Mouse (Mus musculus) liver, postnatal 0 days (tissue): ENCODE measurements at regions not wholly inside any gene's neighbourhood (a gene's known extent, or its start where the extent isn't known, plus 50 kb on each side); places are given as distances from the start of the nearest gene placed in this dataset.

Experiments used
- ATAC-seq: fragments of 200-750 bp; cut with Nextera tagmentation; 2 replicates; pipeline ENCODE4 v1.8.0; 2017; ENCODE audit warnings: mild to moderate bottlenecking, moderate library complexity
- DNase-seq: peaks from one replicate; pipeline ENCODE4 v3.0.0-alpha.2; 2016
- H3K27ac ChIP-seq: fragments of 300-500 bp; sonication (generic); 2 replicates; pipeline ENCODE4 v1.5.1; 2014; ENCODE audit warnings: antibody characterized with exemption, moderate library complexity, mild to moderate bottlenecking, low read depth
- H3K27me3 ChIP-seq: fragments of 300-500 bp; sonication (generic); 2 replicates; pipeline ENCODE4 v1.6.1; 2014; ENCODE audit warnings: low read length, control low read depth, mixed read lengths; ENCODE audit not compliant: insufficient read depth
- H3K36me3 ChIP-seq: fragments of 300-500 bp; sonication (generic); replicated peaks from 2 replicates; pipeline ENCODE4 v1.6.1; 2014; ENCODE audit warnings: mild to moderate bottlenecking, control low read depth, low read length, moderate library complexity, mixed read lengths; ENCODE audit not compliant: insufficient read depth
- H3K4me1 ChIP-seq: fragments of 300-500 bp; sonication (generic); 2 replicates; pipeline ENCODE4 v1.6.1; 2014; ENCODE audit warnings: antibody characterized with exemption, mild to moderate bottlenecking, control low read depth; ENCODE audit not compliant: insufficient read depth
- H3K4me2 ChIP-seq: fragments of 300-500 bp; sonication (generic); 2 replicates; pipeline ENCODE4 v1.6.1; 2014; ENCODE audit warnings: low read depth, mild to moderate bottlenecking, low read length, moderate library complexity, mixed read lengths
- H3K4me3 ChIP-seq: fragments of 300-500 bp; sonication (generic); 2 replicates; pipeline ENCODE4 v1.5.1; 2014; ENCODE audit warnings: low read depth, low read length
- H3K9ac ChIP-seq: fragments of 300-500 bp; sonication (generic); replicated peaks from 2 replicates; pipeline ENCODE4 v1.6.1; 2014; ENCODE audit warnings: mild to moderate bottlenecking, moderate library complexity
- H3K9me3 ChIP-seq: fragments of 300-500 bp; sonication (generic); 2 replicates; pipeline ENCODE4 v1.6.1; 2016; ENCODE audit warnings: mild to moderate bottlenecking, control low read depth, low read length, mixed read lengths
- CTCF ChIP-seq: sonication (generic); IDR thresholded peaks from 2 replicates; pipeline ENCODE4 v1.5.1; 2016; ENCODE audit warnings: antibody characterized with exemption, low read depth
- EP300 ChIP-seq: IDR thresholded peaks from 2 replicates; pipeline ENCODE4 v1.6.1; 2016; ENCODE audit warnings: antibody characterized with exemption, low read depth, mild to moderate bottlenecking
- WGBS: fragments of 180-500 bp; shearing (Covaris S2); extraction: QIAGEN DNeasy Blood & Tissue Kit; methylation state at CpG from one replicate; pipeline ENCODE4 v1.1.7; 2014; ENCODE audit not compliant: insufficient replicate concordance; 5-methylcytosine and 5-hydroxymethylcytosine counted together

DNA sequence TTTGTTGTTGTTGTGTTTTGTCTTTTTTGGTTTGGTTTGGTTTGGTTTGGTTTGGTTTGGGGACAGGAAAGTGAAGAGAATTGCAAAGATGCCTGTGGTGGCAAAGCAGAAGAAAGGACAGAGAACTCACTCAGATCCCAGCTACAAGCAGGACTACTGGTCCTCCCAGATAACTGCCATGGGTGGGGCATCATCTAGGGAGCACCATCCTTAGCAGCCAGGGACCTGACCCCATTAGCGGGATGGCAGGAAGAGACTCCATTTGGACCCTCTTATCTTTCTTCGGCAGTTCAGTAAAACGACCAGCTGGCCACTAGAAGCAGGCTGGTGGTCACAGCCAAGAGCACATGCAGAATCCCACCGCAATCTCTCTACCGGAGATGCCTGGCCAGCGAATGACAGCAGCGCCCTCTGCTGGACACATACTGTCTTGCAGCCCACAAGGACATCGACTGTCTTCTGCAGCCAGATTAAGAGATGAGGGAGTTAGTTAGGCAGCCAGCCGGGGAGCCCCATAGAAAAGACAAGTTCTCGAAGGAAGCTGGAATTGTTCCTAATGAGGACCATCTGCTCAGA lies 119.8 kb downstream of the Gm9195 start:
- no peak for ATAC-seq
- Histone ChIP-seq H3K27me3 (no peaks in the 10 kb centered on the region), H3K9ac (no peak overlapping the region), H3K4me2 (no peak overlapping the region), H3K27ac (no peak overlapping the region), H3K9me3 (no peaks in the 10 kb centered on the region), H3K36me3 (no peaks in the 10 kb centered on the region), H3K4me3 (no peak overlapping the region), H3K4me1 (no peaks in the 10 kb centered on the region)
- TF ChIP-seq CTCF (peak; percentile 85), EP300 (no peak)
- WGBS, result 6% methylated on average over 10 of the region's 10 CpGs
- DNase-seq, result peak; percentile 72

GRCm38 (mm10) chr14:72360829-72361520 lies 130.7 kb downstream of the Gm9195 start:
- no peaks in the 10 kb centered on the region for H3K4me1 ChIP-seq
- no peaks in the 10 kb centered on the region for H3K27me3 ChIP-seq
- 74% methylated on average over 4 of the region's 4 CpGs for WGBS
- H3K27ac ChIP-seq, result no peak overlapping the region
- H3K9me3 ChIP-seq, result no peaks in the 10 kb centered on the region
- H3K9ac ChIP-seq, result no peak overlapping the region
- H3K4me3 ChIP-seq, result no peak overlapping the region
- DNase-seq (no peak), ATAC-seq (no peak)
- no peaks in the 10 kb centered on the region for H3K36me3 ChIP-seq
- TF ChIP-seq EP300 (no peak), CTCF (no peak)
- no peak overlapping the region for H3K4me2 ChIP-seq

GRCm38 (mm10) chr14:72360181-72360580 lies 131.5 kb downstream of the Gm9195 start:
- no peak for ATAC-seq
- Histone ChIP-seq H3K4me3 (no peak overlapping the region), H3K9ac (no peak overlapping the region), H3K27me3 (no peaks in the 10 kb centered on the region), H3K36me3 (no peaks in the 10 kb centered on the region), H3K27ac (no peak overlapping the region), H3K4me2 (no peak overlapping the region), H3K4me1 (no peaks in the 10 kb centered on the region), H3K9me3 (no peaks in the 10 kb centered on the region)
- TF ChIP-seq EP300 (no peak), CTCF (no peak)
- 80% methylated on average over 7 of the region's 7 CpGs for WGBS
- no peak for DNase-seq

GRCm38 (mm10) chr14:72357915-72358314 lies 133.7 kb downstream of the Gm9195 start:
- no peaks in the 10 kb centered on the region for H3K27me3 ChIP-seq
- no peak overlapping the region for H3K27ac ChIP-seq
- no peak overlapping the region for H3K4me2 ChIP-seq
- H3K4me3 ChIP-seq, result no peak overlapping the region
- no peak for DNase-seq
- no peaks in the 10 kb centered on the region for H3K36me3 ChIP-seq
- 80% methylated on average over 3 of the region's 3 CpGs for WGBS
- H3K9me3 ChIP-seq, result no peaks in the 10 kb centered on the region
- ATAC-seq, result no peak
- no peak overlapping the region for H3K9ac ChIP-seq
- no peaks in the 10 kb centered on the region for H3K4me1 ChIP-seq
- TF ChIP-seq CTCF (no peak), EP300 (no peak)

- Histone ChIP-seq H3K27ac (no peak overlapping the region), H3K4me1 (no peaks in the 10 kb centered on the region), H3K4me2 (no peak overlapping the region), H3K27me3 (no peaks in the 10 kb centered on the region), H3K4me3 (no peak overlapping the region), H3K9me3 (no peaks in the 10 kb centered on the region), H3K9ac (no peak overlapping the region), H3K36me3 (no peaks in the 10 kb centered on the region)
- no peak for TF ChIP-seq CTCF
- no peak for TF ChIP-seq EP300
- DNase-seq, result no peak
- no peak for ATAC-seq
- WGBS, result 74% methylated on average over 5 of the region's 5 CpGs
Observed at GRCm38 (mm10) chr14:72342181-72342580, 149.5 kb downstream of the Gm9195 start.

- no peaks in the 10 kb centered on the region for H3K27me3 ChIP-seq
- no peaks in the 10 kb centered on the region for H3K36me3 ChIP-seq
- 69% methylated on average over 14 of the region's 14 CpGs for WGBS
- no peak for ATAC-seq
- H3K9ac ChIP-seq, result no peak overlapping the region
- TF ChIP-seq CTCF, result no peak
- TF ChIP-seq EP300, result no peak
- no peaks in the 10 kb centered on the region for H3K9me3 ChIP-seq
- H3K27ac ChIP-seq, result no peak overlapping the region
- no peak for DNase-seq
- no peak overlapping the region for H3K4me2 ChIP-seq
- no peak overlapping the region for H3K4me3 ChIP-seq
- H3K4me1 ChIP-seq, result no peaks in the 10 kb centered on the region
Observed at GRCm38 (mm10) chr14:72341590-72342154, 150.0 kb downstream of the Gm9195 start.
